Mouse (Mus musculus): ENCODE data around the gene St6galnac6.

GRCm38 (mm10) chr2:32606161-32607142, 6.9 kb downstream of the St6galnac6 start:
- no peak for TF ChIP-seq CTCF (IDR thresholded peaks at IDR 0.05; ENCODE audit: insufficient read depth, low read depth, low read length)
- TF ChIP-seq POLR2A (IDR thresholded peaks at IDR 0.05; ENCODE audit: insufficient read depth, low read depth, low read length): no peak
